Mouse (Mus musculus) kidney, embryonic 16.5 days (tissue): Measurements from ENCODE around the gene Map10. TPM values are rescaled to one million over a fixed set of nuclear protein-coding genes. Genes with fewer than 3 reads are reported as not detected.

Experiments used
- ATAC-seq: fragments of 200-750 bp; cut with Nextera tagmentation; 2 replicates; pipeline ENCODE4 v1.8.0; 2017; ENCODE audit warnings: moderate TSS enrichment; ENCODE audit not compliant: low FRiP score, low TSS enrichment
- H3K27ac ChIP-seq: fragments of 300-500 bp; sonication (generic); 2 replicates; pipeline ENCODE4 v1.5.1; 2014; ENCODE audit warnings: low read length
- H3K27me3 ChIP-seq: fragments of 300-500 bp; sonication (generic); 2 replicates; pipeline ENCODE4 v1.6.1; 2014; ENCODE audit warnings: low read length, control low read depth, mixed read lengths; ENCODE audit not compliant: insufficient read depth
- H3K36me3 ChIP-seq: fragments of 300-500 bp; sonication (generic); 2 replicates; pipeline ENCODE4 v1.6.1; 2014; ENCODE audit warnings: low read length, control low read depth, mixed read lengths; ENCODE audit not compliant: insufficient read depth
- H3K4me1 ChIP-seq: fragments of 300-500 bp; sonication (generic); 2 replicates; pipeline ENCODE4 v1.6.1; 2014; ENCODE audit warnings: low read length, control low read depth, mixed read lengths; ENCODE audit not compliant: insufficient read depth
- H3K4me2 ChIP-seq: fragments of 300-500 bp; sonication (generic); replicated peaks from 2 replicates; pipeline ENCODE4 v1.6.1; 2014; ENCODE audit warnings: low read depth, low read length
- H3K4me3 ChIP-seq: fragments of 300-500 bp; sonication (generic); 2 replicates; pipeline ENCODE4 v1.5.1; 2014; ENCODE audit warnings: mild to moderate bottlenecking, low read length
- H3K9ac ChIP-seq: fragments of 300-500 bp; sonication (generic); replicated peaks from 2 replicates; pipeline ENCODE4 v1.6.1; 2014; ENCODE audit warnings: low read length
- H3K9me3 ChIP-seq: fragments of 300-500 bp; sonication (generic); 2 replicates; pipeline ENCODE4 v1.6.1; 2016; ENCODE audit warnings: low read length, control low read depth
- WGBS: fragments of 180-500 bp; shearing (Covaris S2); extraction: QIAGEN DNeasy Blood & Tissue Kit; methylation state at CpG from one replicate; pipeline ENCODE4 v1.1.7; 2014; 5-methylcytosine and 5-hydroxymethylcytosine counted together
- polyA plus RNA-seq: library from polyadenylated mRNA; unstranded; fragments of >200 nt; fragmentation: Nextera tagmentation; extraction: Ambion mirVana; gene quantifications from 2 replicates; pipeline ENCODE4 v1.2.1, GENCODE M21; 2015

Gene Map10
- polyA plus RNA-seq, 1 experiment from 2014 or later = 7.3 TPM

- H3K9ac ChIP-seq = no peak overlapping the region
- no peaks in the 10 kb centered on the region for H3K9me3 ChIP-seq
- WGBS = 51% methylated on average over 8 of the region's 8 CpGs
- no peak overlapping the region for H3K4me3 ChIP-seq
- H3K27ac ChIP-seq = no peak overlapping the region
- no peaks in the 10 kb centered on the region for H3K36me3 ChIP-seq
- no peak for ATAC-seq
- no peak overlapping the region for H3K4me2 ChIP-seq
- no peaks in the 10 kb centered on the region for H3K4me1 ChIP-seq
- H3K27me3 ChIP-seq = no peaks in the 10 kb centered on the region
Observed at GRCm38 (mm10) chr8:125680851-125681408, 11.3 kb downstream of the Map10 start.

- 54% methylated on average over 6 of the region's 6 CpGs for WGBS
Observed at GRCm38 (mm10) chr8:125685216-125685760, 15.7 kb downstream of the Map10 start.

GRCm38 (mm10) chr8:125686221-125686865 lies 16.7 kb downstream of the Map10 start:
- H3K4me3 ChIP-seq = no peak overlapping the region
- 52% methylated on average over 9 of the region's 9 CpGs for WGBS
- no peak overlapping the region for H3K9ac ChIP-seq
- no peaks in the 10 kb centered on the region for H3K36me3 ChIP-seq
- no peaks in the 10 kb centered on the region for H3K27me3 ChIP-seq
- H3K9me3 ChIP-seq = no peaks in the 10 kb centered on the region
- no peak for ATAC-seq
- H3K4me2 ChIP-seq = no peak overlapping the region
- H3K4me1 ChIP-seq = peaks cover 22% of the 10 kb centered on the region
- H3K27ac ChIP-seq = no peak overlapping the region

More at GRCm38 (mm10) chr8:125685216-125685760, 15.7 kb downstream of the Map10 start:
- Histone ChIP-seq H3K27ac (no peak overlapping the region), H3K4me2 (no peak overlapping the region), H3K27me3 (no peaks in the 10 kb centered on the region), H3K9me3 (no peaks in the 10 kb centered on the region), H3K4me1 (peaks cover 13% of the 10 kb centered on the region), H3K9ac (no peak overlapping the region), H3K4me3 (no peak overlapping the region), H3K36me3 (no peaks in the 10 kb centered on the region)
- ATAC-seq = no peak

- Histone ChIP-seq H3K9me3 (no peaks in the 10 kb centered on the region), H3K9ac (peak overlapping the region; percentile 37; the same call in 1 of the 2 replicates), H3K27ac (peak overlapping the region; percentile 64), H3K4me2 (0 out of 2 replicates have a peak overlapping the region, but pooled peaks have one; percentile 8), H3K4me3 (no peak overlapping the region), H3K36me3 (no peaks in the 10 kb centered on the region), H3K4me1 (peaks cover 29% of the 10 kb centered on the region), H3K27me3 (no peaks in the 10 kb centered on the region)
- ATAC-seq = peak; percentile 89
- WGBS = 35% methylated on average over 15 of the region's 15 CpGs
Observed at GRCm38 (mm10) chr8:125690166-125690915, 20.7 kb downstream of the Map10 start.

GRCm38 (mm10) chr8:125690961-125691360 lies 21.3 kb downstream of the Map10 start:
- H3K4me2 ChIP-seq = no peak overlapping the region
- H3K36me3 ChIP-seq = no peaks in the 10 kb centered on the region
- no peaks in the 10 kb centered on the region for H3K27me3 ChIP-seq
- 60% methylated on average over 3 of the region's 3 CpGs for WGBS
- no peaks in the 10 kb centered on the region for H3K9me3 ChIP-seq
- H3K4me1 ChIP-seq = peaks cover 29% of the 10 kb centered on the region
- no peak overlapping the region for H3K4me3 ChIP-seq
- peak; percentile 16; the same call in 1 of the 2 replicates for ATAC-seq
- H3K9ac ChIP-seq = no peak overlapping the region
- H3K27ac ChIP-seq = no peak overlapping the region; the same call in 1 of the 2 replicates

GRCm38 (mm10) chr8:125692447-125692846 lies 22.8 kb downstream of the Map10 start:
- Histone ChIP-seq H3K27ac (no peak overlapping the region), H3K9ac (no peak overlapping the region), H3K4me3 (no peak overlapping the region), H3K4me1 (peaks cover 25% of the 10 kb centered on the region), H3K27me3 (no peaks in the 10 kb centered on the region), H3K36me3 (no peaks in the 10 kb centered on the region), H3K4me2 (no peak overlapping the region), H3K9me3 (no peaks in the 10 kb centered on the region)
- ATAC-seq = no peak
- WGBS = 40% methylated on average over 5 of the region's 5 CpGs

GRCm38 (mm10) chr8:125693197-125693596 lies 23.6 kb downstream of the Map10 start:
- Histone ChIP-seq H3K9ac (no peak overlapping the region), H3K4me1 (peaks cover 25% of the 10 kb centered on the region), H3K4me3 (no peak overlapping the region), H3K27ac (no peak overlapping the region), H3K4me2 (no peak overlapping the region), H3K27me3 (no peaks in the 10 kb centered on the region), H3K9me3 (0 out of 2 replicates have a peak, but pooled peaks cover under 1% of the 10 kb centered on the region), H3K36me3 (no peaks in the 10 kb centered on the region)
- WGBS = 66% methylated on average over 3 of the region's 3 CpGs
- ATAC-seq = no peak

- Histone ChIP-seq H3K4me1 (peaks cover 11% of the 10 kb centered on the region), H3K9me3 (peaks cover 9% of the 10 kb centered on the region; the same call in 1 of the 2 replicates), H3K4me3 (no peak overlapping the region), H3K9ac (no peak overlapping the region), H3K27ac (no peak overlapping the region), H3K27me3 (no peaks in the 10 kb centered on the region), H3K4me2 (no peak overlapping the region), H3K36me3 (no peaks in the 10 kb centered on the region)
- WGBS = 80% methylated on average over 6 of the region's 6 CpGs
- ATAC-seq = no peak
Observed at GRCm38 (mm10) chr8:125695951-125696350, 26.3 kb downstream of the Map10 start.

GRCm38 (mm10) chr8:125699391-125700025 lies 29.9 kb downstream of the Map10 start:
- WGBS = 74% methylated on average over 6 of the region's 6 CpGs
- Histone ChIP-seq H3K9ac (no peak overlapping the region), H3K27ac (no peak overlapping the region)

More at GRCm38 (mm10) chr8:125699391-125700025, 29.9 kb downstream of the Map10 start:
- Histone ChIP-seq H3K4me3 (no peak overlapping the region), H3K4me2 (no peak overlapping the region), H3K4me1 (peaks cover under 1% of the 10 kb centered on the region; the same call in 1 of the 2 replicates), H3K36me3 (no peaks in the 10 kb centered on the region), H3K27me3 (no peaks in the 10 kb centered on the region), H3K9me3 (peaks cover 9% of the 10 kb centered on the region; the same call in 1 of the 2 replicates)
- ATAC-seq = no peak
